Mouse (Mus musculus): ENCODE measurements around the gene Olfr457. TPM values are rescaled to one million over a fixed set of nuclear protein-coding genes. Genes with fewer than 3 reads are reported as not detected.

Gene Olfr457
- polyA plus RNA-seq, 1 experiment: not detected

Other genes with a start within 250 kb of the Olfr457 start
- gene Gstk1, start 230.4 kb downstream of the Olfr457 start, polyA plus RNA-seq (2012; rRNA removed): 52.2 and 57.2 TPM in 2 replicates
- gene Tmem139, start 214.4 kb downstream of the Olfr457 start, polyA plus RNA-seq (2012; rRNA removed): 14.5 and 17.4 TPM in 2 replicates
- gene Casp2, start 211.3 kb downstream of the Olfr457 start, polyA plus RNA-seq (2012; rRNA removed): 26.0 and 28.7 TPM in 2 replicates
- 0.15 and 0.26 TPM in 2 replicates for gene Clcn1, start 189.7 kb downstream of the Olfr457 start, polyA plus RNA-seq (2012; rRNA removed)
- 0.22 and 0.36 TPM in 2 replicates for gene Fam131b, start 151.7 kb downstream of the Olfr457 start, polyA plus RNA-seq (2012; rRNA removed)
- gene Zyx, start 126.7 kb downstream of the Olfr457 start, polyA plus RNA-seq (2012; rRNA removed): 105 and 140 TPM in 2 replicates
- gene Epha1, start 103.1 kb downstream of the Olfr457 start, polyA plus RNA-seq (2012; rRNA removed): 20.6 and 21.2 TPM in 2 replicates
- gene Tas2r143, start 76.1 kb downstream of the Olfr457 start, polyA plus RNA-seq (2012; rRNA removed): 0.18 and 0.29 TPM in 2 replicates
- not detected in 2 replicates for gene Tas2r135, start 70.9 kb downstream of the Olfr457 start, polyA plus RNA-seq (2012; rRNA removed)
- gene Tas2r126, start 41.8 kb downstream of the Olfr457 start, polyA plus RNA-seq (2012; rRNA removed): not detected in 2 replicates
- gene Olfr458, start 11.1 kb downstream of the Olfr457 start, polyA plus RNA-seq (2012; rRNA removed): not detected in 2 replicates
- gene Olfr456, start 10.9 kb upstream of the Olfr457 start, polyA plus RNA-seq (2012; rRNA removed): not detected in 2 replicates
- gene Olfr455, start 71.3 kb upstream of the Olfr457 start, polyA plus RNA-seq (2012; rRNA removed): not detected in 2 replicates
- gene Tcaf3, start 121.4 kb upstream of the Olfr457 start, polyA plus RNA-seq (2012; rRNA removed): not detected in 2 replicates
- 3.0 and 4.2 TPM in 2 replicates for gene Tcaf2, start 168.9 kb upstream of the Olfr457 start, polyA plus RNA-seq (2012; rRNA removed)
- 38.8 and 50.3 TPM in 2 replicates for gene Tcaf1, start 233.8 kb upstream of the Olfr457 start, polyA plus RNA-seq (2012; rRNA removed)

All from gonadal fat pad, adult 2 months (tissue).